Mouse (Mus musculus) ES-E14 (cell line): Measurements from ENCODE around the gene Usp31. TPM values are rescaled to one million over a fixed set of nuclear protein-coding genes. Genes with fewer than 3 reads are reported as not detected.

Experiments
- DNase-seq: peaks from one replicate; pipeline ENCODE4 v3.0.0-alpha.2; 2013; ENCODE audit warnings: low read depth, low spot score
- H3K27ac ChIP-seq: 2 replicates; pipeline ENCODE4 v1.5.1; 2012; ENCODE audit warnings: low read depth, mild to moderate bottlenecking, low read length, moderate library complexity, mixed read lengths; ENCODE audit not compliant: poor library complexity, insufficient read depth, severe bottlenecking
- H3K36me3 ChIP-seq: 2 replicates; pipeline ENCODE4 v1.6.1; 2012; ENCODE audit warnings: mild to moderate bottlenecking, low read length, moderate library complexity, mixed read lengths; ENCODE audit not compliant: control insufficient read depth, poor library complexity, insufficient read depth, severe bottlenecking
- H3K4me1 ChIP-seq, 2 experiments: fragments of 150-350 bp in 1 of 2; sonication (generic) in 1 of 2; 2 replicates each; pipeline ENCODE4 v1.6.1; 2012; ENCODE audit warnings: low read length in 2 of 2, mild to moderate bottlenecking in 1 of 2, mixed read lengths in 1 of 2; ENCODE audit not compliant: control insufficient read depth in 2 of 2, insufficient read depth in 2 of 2, poor library complexity in 1 of 2
- H3K4me3 ChIP-seq, 2 experiments: fragments of 150-350 bp in 1 of 2; sonication (generic) in 1 of 2; 2 replicates each; pipeline ENCODE4 v1.5.1; 2012; ENCODE audit warnings: low read length in 2 of 2, low read depth in 1 of 2, mild to moderate bottlenecking in 1 of 2, mixed read lengths in 1 of 2; ENCODE audit not compliant: insufficient read depth in 1 of 2, poor library complexity in 1 of 2, severe bottlenecking in 1 of 2
- H3K9ac ChIP-seq: 2 replicates; pipeline ENCODE4 v1.6.1; 2012; ENCODE audit warnings: low read depth, mild to moderate bottlenecking, low read length, mixed read lengths; ENCODE audit not compliant: poor library complexity, insufficient read depth, severe bottlenecking
- H3K9me3 ChIP-seq: fragments of 150-350 bp; sonication (generic); 2 replicates; pipeline ENCODE4 v1.6.1; 2012; ENCODE audit warnings: low read depth, mild to moderate bottlenecking, low read length; ENCODE audit not compliant: control insufficient read depth, insufficient read depth
- CHD2 ChIP-seq: IDR thresholded peaks from 2 replicates; pipeline ENCODE4 v1.6.1; 2014; ENCODE audit warnings: mild to moderate bottlenecking, low read depth, low read length, inconsistent platforms
- HCFC1 ChIP-seq: IDR thresholded peaks from 2 replicates; pipeline ENCODE4 v1.6.1; 2012; ENCODE audit warnings: low read length, inconsistent platforms, borderline replicate concordance; ENCODE audit not compliant: insufficient read depth
- MAFK ChIP-seq: IDR thresholded peaks from 2 replicates; pipeline ENCODE4 v1.6.1; 2014; ENCODE audit warnings: mild to moderate bottlenecking, low read depth, low read length, inconsistent platforms; ENCODE audit not compliant: insufficient read depth
- ZC3H11A ChIP-seq: IDR thresholded peaks from 2 replicates; pipeline ENCODE4 v1.6.1; 2012; ENCODE audit warnings: low read depth, mild to moderate bottlenecking, inconsistent platforms, low read length, borderline replicate concordance
- ZNF384 ChIP-seq: IDR thresholded peaks from 2 replicates; pipeline ENCODE4 v1.6.1; 2012; ENCODE audit warnings: low read depth, low read length, inconsistent platforms
- in situ Hi-C, 2 experiments: fragments of 600-800 bp; cut with MboI; formaldehyde crosslinking; loops; one replicate each; pipeline ENCODE4 v1.15.1; 2025; ENCODE audit warnings: low sequenced_read_pairs in 2 of 2, inconsistent platforms in 1 of 2; ENCODE audit not compliant: unreplicated experiment in 2 of 2
- total RNA-seq: library from RNA; depleted of rRNA; stranded (reverse); fragments of 300-350 nt; gene quantifications from 2 replicates; pipeline ENCODE4 v1.2.3, GENCODE M21; 2012; rRNA removed

Gene Usp31
- total RNA-seq, 1 experiment, result 17.1 TPM

- no peak for DNase-seq
- in situ Hi-C loops, result no loop called here
Observed at GRCm38 (mm10) chr7:121595496-121595895, 111.6 kb downstream of the Usp31 start.

GRCm38 (mm10) chr7:121595085-121595484 is 112.0 kb downstream of the Usp31 start:
- no peaks in the 10 kb centered on the region for H3K9me3 ChIP-seq
- TF ChIP-seq CHD2, result no peak
- no peak for TF ChIP-seq MAFK
- no peak for TF ChIP-seq ZC3H11A
- TF ChIP-seq HCFC1, result no peak
- TF ChIP-seq ZNF384, result no peak
- in situ Hi-C loops, result no loop called here
- H3K4me1 ChIP-seq, result no peaks in the 10 kb centered on the region
- H3K36me3 ChIP-seq, result no peaks in the 10 kb centered on the region; the same call in 1 of the 2 replicates
- no peak overlapping the region for H3K4me3 ChIP-seq
- H3K27ac ChIP-seq, result no peak overlapping the region
- DNase-seq, result no peak
- no peak overlapping the region for H3K9ac ChIP-seq

More at GRCm38 (mm10) chr7:121595496-121595895, 111.6 kb downstream of the Usp31 start:
- Histone ChIP-seq H3K27ac (no peak overlapping the region), H3K36me3 (no peaks in the 10 kb centered on the region; the same call in 1 of the 2 replicates), H3K9ac (no peak overlapping the region), H3K4me1 (no peaks in the 10 kb centered on the region), H3K9me3 (no peaks in the 10 kb centered on the region), H3K4me3 (no peak overlapping the region)
- TF ChIP-seq CHD2 (no peak), ZC3H11A (no peak), ZNF384 (no peak)

- H3K4me3 ChIP-seq, result no peak overlapping the region
- no peaks in the 10 kb centered on the region for H3K9me3 ChIP-seq
- H3K27ac ChIP-seq, result no peak overlapping the region
- no peaks in the 10 kb centered on the region; the same call in 1 of the 2 replicates for H3K36me3 ChIP-seq
- no peak overlapping the region for H3K9ac ChIP-seq
- H3K4me1 ChIP-seq, result no peaks in the 10 kb centered on the region
- TF ChIP-seq MAFK (no peak), ZNF384 (no peak), HCFC1 (no peak), ZC3H11A (no peak), CHD2 (no peak)
- DNase-seq, result no peak
- in situ Hi-C loops, result no loop called here
Observed at GRCm38 (mm10) chr7:121594623-121595022, 112.4 kb downstream of the Usp31 start.

Other genes starting within 250 kb of the Usp31 start
- not detected in 2 replicates for gene Scnn1g, start 27.2 kb upstream of the Usp31 start, total RNA-seq
- gene Scnn1b, start 157.8 kb upstream of the Usp31 start, total RNA-seq, result 0.21 and 0.22 TPM in 2 replicates